Mouse (Mus musculus) liver, adult 2 months (tissue): Measurements from ENCODE around the gene Siva1. TPM values are rescaled to one million over a fixed set of nuclear protein-coding genes. Genes with fewer than 3 reads are reported as not detected.

Source experiments
- DNase-seq: peaks from one replicate; pipeline ENCODE4 v3.0.0-alpha.2; 2011; ENCODE audit warnings: low read depth, low spot score; ENCODE audit errors: extremely low read depth
- H3K27ac ChIP-seq: fragments of 200-500 bp; replicated peaks from 2 replicates; pipeline ENCODE4 v1.5.1; 2012; ENCODE audit warnings: low read depth, mild to moderate bottlenecking, control low read depth, inconsistent platforms, low read length; ENCODE audit not compliant: insufficient read depth
- H3K27me3 ChIP-seq: fragments of 200-500 bp; 2 replicates; pipeline ENCODE4 v1.6.1; 2012; ENCODE audit warnings: mild to moderate bottlenecking, moderate library complexity, low read length, inconsistent platforms; ENCODE audit not compliant: control insufficient read depth, insufficient read depth
- H3K36me3 ChIP-seq: fragments of 200-500 bp; 2 replicates; pipeline ENCODE4 v1.6.1; 2012; ENCODE audit warnings: low read length, inconsistent platforms; ENCODE audit not compliant: control insufficient read depth, insufficient read depth
- H3K4me1 ChIP-seq: fragments of 200-500 bp; 2 replicates; pipeline ENCODE4 v1.6.1; 2011; ENCODE audit warnings: low read length; ENCODE audit not compliant: control insufficient read depth, insufficient read depth
- H3K4me3 ChIP-seq: fragments of 200-500 bp; 2 replicates; pipeline ENCODE4 v1.5.1; 2011; ENCODE audit warnings: low read depth, mild to moderate bottlenecking, control low read depth, low read length, moderate library complexity; ENCODE audit not compliant: insufficient read depth
- H3K79me2 ChIP-seq: fragments of 200-500 bp; 2 replicates; pipeline ENCODE4 v1.6.1; 2012; ENCODE audit warnings: inconsistent platforms, mild to moderate bottlenecking, low read length, moderate library complexity; ENCODE audit not compliant: control insufficient read depth, insufficient read depth
- H3K9ac ChIP-seq: fragments of 200-500 bp; 2 replicates; pipeline ENCODE4 v1.6.1; 2012; ENCODE audit warnings: low read depth, mild to moderate bottlenecking, control low read depth, inconsistent platforms, low read length
- CTCF ChIP-seq: fragments of 200-500 bp; IDR thresholded peaks from 2 replicates; pipeline ENCODE4 v1.5.1; 2011; ENCODE audit warnings: low read depth, low read length, control low read depth
- POLR2A ChIP-seq: fragments of 200-500 bp; IDR thresholded peaks from 2 replicates; pipeline ENCODE4 v1.6.1; 2011; ENCODE audit warnings: low read length, control low read depth; ENCODE audit not compliant: insufficient read depth; ENCODE audit errors: extremely low read depth
- WGBS: fragments of 180-500 bp; shearing (Covaris S2); methylation state at CpG from one replicate; pipeline ENCODE4 v1.1.7; 2018; 5-methylcytosine and 5-hydroxymethylcytosine counted together
- polyA plus RNA-seq: library from polyadenylated mRNA; depleted of rRNA; stranded (reverse); fragments of >200 nt; gene quantifications from 2 replicates; pipeline ENCODE4 v1.2.3, GENCODE M21; 2012
- total RNA-seq: library from RNA; depleted of rRNA; stranded (reverse); fragments of >200 nt; gene quantifications from 2 replicates; pipeline ENCODE4 v1.2.3, GENCODE M21; 2014

The Siva1 gene
- total and polyA plus RNA-seq, 2 experiments: 11.5 to 12.8 TPM

- H3K4me3 ChIP-seq: peak within 1 kb of the TSS; percentile 64
- H3K9ac ChIP-seq: peak within 1 kb of the TSS; percentile 92
- no peaks in the 10 kb centered on the region for H3K36me3 ChIP-seq
- TF ChIP-seq CTCF (no peak), POLR2A (peak; percentile 88)
- DNase-seq: peak; percentile 70
- H3K79me2 ChIP-seq: no peaks in the 10 kb centered on the region
- H3K4me1 ChIP-seq: peaks cover 6% of the 10 kb centered on the region
- no peaks in the 10 kb centered on the region for H3K27me3 ChIP-seq
- WGBS: under 1% methylated on average over 56 of the region's 56 CpGs
- peak within 1 kb of the TSS; percentile 72 for H3K27ac ChIP-seq
These were observed 24.7 kb upstream of the Siva1 start, which contains the start of gene Adssl1 for GRCm38 (mm10) chr12:112619686-112620353. TSS of gene Adssl1 (plus strand) at chr12:112620045.

- peaks cover 6% of the 10 kb centered on the region for H3K4me1 ChIP-seq
- TF ChIP-seq CTCF: no peak
- peak overlapping the region; percentile 64 for H3K4me3 ChIP-seq
- H3K27ac ChIP-seq: peak overlapping the region; percentile 72; the same call in 1 of the 2 replicates
- WGBS: 27% methylated on average over 16 of the region's 16 CpGs
- H3K79me2 ChIP-seq: no peaks in the 10 kb centered on the region
- H3K27me3 ChIP-seq: no peaks in the 10 kb centered on the region
- H3K36me3 ChIP-seq: no peaks in the 10 kb centered on the region
- no peak for DNase-seq
- peak overlapping the region; percentile 92 for H3K9ac ChIP-seq
These were observed 24.0 kb upstream of the Siva1 start for GRCm38 (mm10) chr12:112620354-112621061.

GRCm38 (mm10) chr12:112621900-112622299 lies 22.6 kb upstream of the Siva1 start:
- no peak for TF ChIP-seq POLR2A
- no peak for TF ChIP-seq CTCF
- Histone ChIP-seq H3K27ac (no peak overlapping the region), H3K9ac (no peak overlapping the region), H3K4me3 (no peak overlapping the region), H3K79me2 (no peaks in the 10 kb centered on the region), H3K27me3 (no peaks in the 10 kb centered on the region), H3K36me3 (no peaks in the 10 kb centered on the region), H3K4me1 (peaks cover 6% of the 10 kb centered on the region)
- no peak for DNase-seq
- 88% methylated on average over 3 of the region's 3 CpGs for WGBS

GRCm38 (mm10) chr12:112623742-112624141 lies 20.7 kb upstream of the Siva1 start:
- Histone ChIP-seq H3K27me3 (no peaks in the 10 kb centered on the region), H3K36me3 (no peaks in the 10 kb centered on the region), H3K9ac (no peak overlapping the region), H3K27ac (no peak overlapping the region), H3K4me1 (peaks cover 5% of the 10 kb centered on the region), H3K4me3 (no peak overlapping the region), H3K79me2 (no peaks in the 10 kb centered on the region)
- TF ChIP-seq CTCF (peak; percentile 93), POLR2A (no peak)
- 20% methylated on average over 2 of the region's 2 CpGs for WGBS
- no peak for DNase-seq

- Histone ChIP-seq H3K4me3 (no peak overlapping the region), H3K36me3 (no peaks in the 10 kb centered on the region), H3K79me2 (no peaks in the 10 kb centered on the region), H3K9ac (no peak overlapping the region), H3K4me1 (peaks cover 16% of the 10 kb centered on the region), H3K27ac (no peak overlapping the region), H3K27me3 (no peaks in the 10 kb centered on the region)
- DNase-seq: no peak
- 74% methylated on average over 4 of the region's 4 CpGs for WGBS
- TF ChIP-seq CTCF (no peak), POLR2A (no peak)
These were observed 18.8 kb upstream of the Siva1 start for GRCm38 (mm10) chr12:112625700-112626099.

GRCm38 (mm10) chr12:112626455-112626854 lies 18.0 kb upstream of the Siva1 start:
- Histone ChIP-seq H3K27me3 (no peaks in the 10 kb centered on the region), H3K4me1 (peaks cover 21% of the 10 kb centered on the region), H3K27ac (no peak overlapping the region), H3K4me3 (no peak overlapping the region), H3K79me2 (no peaks in the 10 kb centered on the region), H3K9ac (no peak overlapping the region), H3K36me3 (no peaks in the 10 kb centered on the region)
- DNase-seq: no peak
- TF ChIP-seq POLR2A (no peak), CTCF (no peak)
- 86% methylated on average over 6 of the region's 6 CpGs for WGBS
